Mouse (Mus musculus) heart, embryonic 16.5 days (tissue): ENCODE measurements at regions not wholly inside any gene's neighbourhood (a gene's known extent, or its start where the extent isn't known, plus 50 kb on each side); places are given as distances from the start of the nearest gene placed in this dataset.
A peak's percentile ranks its signal among the peaks of the same experiment; 100 is the strongest.

Experiments used
- ATAC-seq: fragments of 200-750 bp; cut with Nextera tagmentation; replicated peaks from 2 replicates; pipeline ENCODE4 v1.8.0; 2017; ENCODE audit warnings: moderate number of reproducible peaks; ENCODE audit not compliant: insufficient read depth, low FRiP score; ENCODE audit errors: extremely low read depth
- H3K27ac ChIP-seq: fragments of 300-500 bp; sonication (generic); 2 replicates; pipeline ENCODE4 v1.5.1; 2014; ENCODE audit warnings: mild to moderate bottlenecking, low read length, control low read depth, moderate library complexity
- H3K27me3 ChIP-seq: fragments of 300-500 bp; sonication (generic); 2 replicates; pipeline ENCODE4 v1.6.1; 2014; ENCODE audit warnings: low read length, mixed read lengths; ENCODE audit not compliant: control insufficient read depth, insufficient read depth
- H3K36me3 ChIP-seq: fragments of 300-500 bp; sonication (generic); 2 replicates; pipeline ENCODE4 v1.6.1; 2014; ENCODE audit not compliant: control insufficient read depth, insufficient read depth
- H3K4me1 ChIP-seq: fragments of 300-500 bp; sonication (generic); 2 replicates; pipeline ENCODE4 v1.6.1; 2014; ENCODE audit warnings: low read length, mixed read lengths; ENCODE audit not compliant: control insufficient read depth, insufficient read depth
- H3K4me2 ChIP-seq: fragments of 300-500 bp; sonication (generic); 2 replicates; pipeline ENCODE4 v1.6.1; 2014; ENCODE audit warnings: low read depth, mild to moderate bottlenecking, control low read depth, low read length
- H3K4me3 ChIP-seq: fragments of 300-500 bp; sonication (generic); 2 replicates; pipeline ENCODE4 v1.5.1; 2014; ENCODE audit warnings: mild to moderate bottlenecking, control low read depth, low read length
- H3K9ac ChIP-seq: fragments of 300-500 bp; sonication (generic); 2 replicates; pipeline ENCODE4 v1.6.1; 2014; ENCODE audit warnings: low read length, control low read depth
- H3K9me3 ChIP-seq: fragments of 300-500 bp; sonication (generic); replicated peaks from 2 replicates; pipeline ENCODE4 v1.6.1; 2016; ENCODE audit warnings: low read length; ENCODE audit not compliant: control insufficient read depth
- WGBS: fragments of 180-500 bp; shearing (Covaris S2); extraction: QIAGEN DNeasy Blood & Tissue Kit; methylation state at CpG from one replicate; pipeline ENCODE4 v1.1.7; 2014; 5-methylcytosine and 5-hydroxymethylcytosine counted together

- Histone ChIP-seq H3K4me3 (no peak overlapping the region), H3K9ac (no peak overlapping the region), H3K9me3 (peaks cover 2% of the 10 kb centered on the region; the same call in 1 of the 2 replicates), H3K36me3 (no peaks in the 10 kb centered on the region), H3K4me2 (no peak overlapping the region), H3K4me1 (no peaks in the 10 kb centered on the region), H3K27ac (no peak overlapping the region), H3K27me3 (no peaks in the 10 kb centered on the region)
- ATAC-seq, result no peak
- WGBS, result 60% methylated on average over 4 of the region's 4 CpGs
Observed at GRCm38 (mm10) chr15:42955167-42955566, 2821.0 kb downstream of the 9330182O14Rik start.

- peak overlapping the region; percentile 47; the same call in 1 of the 2 replicates for H3K4me2 ChIP-seq
- H3K27me3 ChIP-seq, result no peaks in the 10 kb centered on the region
- H3K9me3 ChIP-seq, result peaks cover 4% of the 10 kb centered on the region; the same call in 1 of the 2 replicates
- 22% methylated on average over 11 of the region's 11 CpGs for WGBS
- H3K4me1 ChIP-seq, result no peaks in the 10 kb centered on the region
- no peak for ATAC-seq
- no peak overlapping the region for H3K27ac ChIP-seq
- no peak overlapping the region for H3K9ac ChIP-seq
- H3K4me3 ChIP-seq, result no peak overlapping the region
- no peaks in the 10 kb centered on the region for H3K36me3 ChIP-seq
Observed at GRCm38 (mm10) chr15:42962747-42963338, 2828.7 kb downstream of the 9330182O14Rik start.

- H3K4me1 ChIP-seq, result no peaks in the 10 kb centered on the region
- no peaks in the 10 kb centered on the region for H3K27me3 ChIP-seq
- no peaks in the 10 kb centered on the region for H3K36me3 ChIP-seq
- no peak overlapping the region for H3K9ac ChIP-seq
- 58% methylated on average over 3 of the region's 3 CpGs for WGBS
- ATAC-seq, result no peak
- H3K9me3 ChIP-seq, result no peaks in the 10 kb centered on the region
- no peak overlapping the region for H3K4me2 ChIP-seq
- no peak overlapping the region for H3K27ac ChIP-seq
- no peak overlapping the region for H3K4me3 ChIP-seq
Observed at GRCm38 (mm10) chr15:42965314-42965713, 2831.1 kb downstream of the 9330182O14Rik start.
